Mouse (Mus musculus) left cerebral cortex, adult 11 months (tissue): ENCODE results near the gene Eps15l1.

Experiments
- DNase-seq: peaks from one replicate; pipeline ENCODE4 v3.0.0; 2022; ENCODE audit warnings: low spot score

Gene Eps15l1

GRCm38 (mm10) chr8:72319921-72320802, 101.1 kb downstream of the Eps15l1 start:
- no peak for DNase-seq

- no peak for DNase-seq
Measured at GRCm38 (mm10) chr8:72319397-72319796, 101.9 kb downstream of the Eps15l1 start.

GRCm38 (mm10) chr8:72318801-72319322, 102.4 kb downstream of the Eps15l1 start, which contains the start of gene Klf2:
Gene Klf2 (plus strand): TSS chr8:72319033.
- peak; percentile 77 for DNase-seq

- DNase-seq: no peak
Measured at GRCm38 (mm10) chr8:72317741-72318301, 103.4 kb downstream of the Eps15l1 start.

GRCm38 (mm10) chr8:72316053-72316695, 105.1 kb downstream of the Eps15l1 start:
- no peak for DNase-seq

GRCm38 (mm10) chr8:72312926-72313518, 108.2 kb downstream of the Eps15l1 start:
- DNase-seq: no peak

GRCm38 (mm10) chr8:72310849-72311506, 110.3 kb downstream of the Eps15l1 start:
- DNase-seq: peak; percentile 47

GRCm38 (mm10) chr8:72308276-72308675, 113.0 kb downstream of the Eps15l1 start:
- DNase-seq: no peak

GRCm38 (mm10) chr8:72306913-72307312, 114.3 kb downstream of the Eps15l1 start:
- DNase-seq: no peak

GRCm38 (mm10) chr8:72305210-72305905, 115.9 kb downstream of the Eps15l1 start, which contains the start of gene Gm10282:
Gene Gm10282 (minus strand): TSS chr8:72305260.
- DNase-seq: no peak

- DNase-seq: no peak
Measured at GRCm38 (mm10) chr8:72303633-72304032, 117.6 kb downstream of the Eps15l1 start.

GRCm38 (mm10) chr8:72302986-72303612, 118.2 kb downstream of the Eps15l1 start:
- DNase-seq: no peak

GRCm38 (mm10) chr8:72301497-72301896, 119.8 kb downstream of the Eps15l1 start:
- DNase-seq: no peak

GRCm38 (mm10) chr8:72300654-72301400, 120.4 kb downstream of the Eps15l1 start:
- no peak for DNase-seq

- no peak for DNase-seq
Measured at GRCm38 (mm10) chr8:72298928-72299327, 122.3 kb downstream of the Eps15l1 start.

- no peak for DNase-seq
Measured at GRCm38 (mm10) chr8:72296561-72296960, 124.7 kb downstream of the Eps15l1 start.

GRCm38 (mm10) chr8:72295679-72296078, 125.6 kb downstream of the Eps15l1 start:
- peak; percentile 49 for DNase-seq

- DNase-seq: no peak
Measured at GRCm38 (mm10) chr8:72295125-72295524, 126.1 kb downstream of the Eps15l1 start.

GRCm38 (mm10) chr8:72293309-72293708, 128.0 kb downstream of the Eps15l1 start:
- DNase-seq: no peak

GRCm38 (mm10) chr8:72291104-72291503, 130.2 kb downstream of the Eps15l1 start:
- DNase-seq: no peak
